Mouse (Mus musculus) kidney, adult 11 months (tissue): ENCODE data around the gene Gm36245.
A peak's percentile ranks its signal among the peaks of the same experiment; 100 is the strongest.
"Not testable (repeated sequence)": the region's sequence is repeated elsewhere in the genome, so short reads cannot be mapped to it uniquely, and the experiment has no call there.

Experiments
- DNase-seq: peaks from one replicate; pipeline ENCODE4 v3.0.0; 2022

Gene Gm36245

GRCm38 (mm10) chr15:77598958-77599357 is at the start of gene Gm36245:
TSS of gene Gm36245 (plus strand) at chr15:77599258.
- DNase-seq: no peak

GRCm38 (mm10) chr15:77561792-77562191 is 37.3 kb upstream of the Gm36245 start, which contains the start of gene 1700025B11Rik:
TSS of gene 1700025B11Rik (minus strand) at chr15:77561892.
- DNase-seq: no peak

GRCm38 (mm10) chr15:77563219-77563618 is 35.8 kb upstream of the Gm36245 start:
- DNase-seq: no peak

GRCm38 (mm10) chr15:77578801-77579200 is 20.3 kb upstream of the Gm36245 start:
- DNase-seq: no peak

GRCm38 (mm10) chr15:77579311-77579710 is 19.7 kb upstream of the Gm36245 start:
- no peak for DNase-seq

GRCm38 (mm10) chr15:77581681-77582080 is 17.4 kb upstream of the Gm36245 start:
- peak; percentile 40 for DNase-seq

GRCm38 (mm10) chr15:77587026-77587425 is 12.0 kb upstream of the Gm36245 start:
- DNase-seq: no peak

GRCm38 (mm10) chr15:77588981-77589380 is 10.1 kb upstream of the Gm36245 start:
- no peak for DNase-seq

- peak; percentile 27 for DNase-seq
Observed at GRCm38 (mm10) chr15:77590881-77591280, 8.2 kb upstream of the Gm36245 start.

- DNase-seq: no peak
Observed at GRCm38 (mm10) chr15:77593557-77593956, 5.5 kb upstream of the Gm36245 start.

- DNase-seq: no peak
Observed at GRCm38 (mm10) chr15:77595961-77596360, 3.1 kb upstream of the Gm36245 start, which contains the start of gene Apol10b. TSS of gene Apol10b (minus strand) at chr15:77596125.

GRCm38 (mm10) chr15:77598429-77598828 is 629 bp upstream of the Gm36245 start:
- peak; percentile 61 for DNase-seq

GRCm38 (mm10) chr15:77606069-77606468 is 7.0 kb downstream of the Gm36245 start:
- no peak for DNase-seq

- DNase-seq: no peak
Observed at GRCm38 (mm10) chr15:77624710-77625109, 25.7 kb downstream of the Gm36245 start.

GRCm38 (mm10) chr15:77626471-77626870 is 27.4 kb downstream of the Gm36245 start:
- DNase-seq: not testable (repeated sequence)

GRCm38 (mm10) chr15:77628647-77629046 is 29.6 kb downstream of the Gm36245 start:
- not testable (repeated sequence) for DNase-seq

GRCm38 (mm10) chr15:77629822-77630221 is 30.8 kb downstream of the Gm36245 start:
- DNase-seq: not testable (repeated sequence)

- not testable (repeated sequence) for DNase-seq
Observed at GRCm38 (mm10) chr15:77643176-77643575, 44.1 kb downstream of the Gm36245 start, which contains the start of gene Apol11b. TSS of gene Apol11b (minus strand) at chr15:77643286.

GRCm38 (mm10) chr15:77651143-77651542 is 52.1 kb downstream of the Gm36245 start:
- not testable (repeated sequence) for DNase-seq
